Mouse (Mus musculus) yolk sac, embryonic 10.5 days (tissue): ENCODE measurements around the gene Rpl7a.
A peak's percentile ranks its signal among the peaks of the same experiment; 100 is the strongest.

Experiments
- DNase-seq: peaks from one replicate; pipeline ENCODE4 v3.0.0-alpha.2; 2017; ENCODE audit warnings: low spot score

Rpl7a gene

GRCm38 (mm10) chr2:26914148-26914941, 3.8 kb downstream of the Rpl7a start:
- no peak for DNase-seq

GRCm38 (mm10) chr2:26915927-26916728, 5.6 kb downstream of the Rpl7a start, which contains the start of the genes Surf2 and Surf1:
Gene Surf2, plus strand, starts transcription at chr2:26916367.
Gene Surf1, minus strand, starts transcription at chr2:26916530.
- DNase-seq = peak; percentile 87

GRCm38 (mm10) chr2:26916738-26917137, 6.2 kb downstream of the Rpl7a start:
- no peak for DNase-seq

DNA sequence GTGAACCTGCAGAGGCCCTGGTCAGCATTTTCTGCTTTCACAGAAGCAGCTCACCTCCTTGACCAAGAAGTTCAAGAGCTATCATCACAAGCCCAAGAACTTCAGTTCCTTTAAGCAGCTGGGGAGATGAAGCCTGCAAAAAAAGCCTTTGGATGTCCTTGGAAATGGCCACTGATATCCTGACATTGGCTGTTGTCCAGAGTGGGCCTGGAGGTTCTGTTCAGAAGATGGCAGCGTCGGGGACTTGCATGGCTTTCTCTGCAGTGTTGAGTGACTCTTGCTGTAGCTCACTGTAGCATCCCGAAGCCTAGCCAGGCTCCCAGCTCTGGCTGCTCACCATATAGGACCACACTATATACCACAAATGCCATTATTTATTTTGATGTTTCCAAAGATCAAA, 9.1 kb downstream of the Rpl7a start:
- DNase-seq = no peak

GRCm38 (mm10) chr2:26920190-26920855, 9.8 kb downstream of the Rpl7a start:
- DNase-seq = no peak

GRCm38 (mm10) chr2:26921784-26922183, 11.2 kb downstream of the Rpl7a start:
- DNase-seq = no peak

DNA sequence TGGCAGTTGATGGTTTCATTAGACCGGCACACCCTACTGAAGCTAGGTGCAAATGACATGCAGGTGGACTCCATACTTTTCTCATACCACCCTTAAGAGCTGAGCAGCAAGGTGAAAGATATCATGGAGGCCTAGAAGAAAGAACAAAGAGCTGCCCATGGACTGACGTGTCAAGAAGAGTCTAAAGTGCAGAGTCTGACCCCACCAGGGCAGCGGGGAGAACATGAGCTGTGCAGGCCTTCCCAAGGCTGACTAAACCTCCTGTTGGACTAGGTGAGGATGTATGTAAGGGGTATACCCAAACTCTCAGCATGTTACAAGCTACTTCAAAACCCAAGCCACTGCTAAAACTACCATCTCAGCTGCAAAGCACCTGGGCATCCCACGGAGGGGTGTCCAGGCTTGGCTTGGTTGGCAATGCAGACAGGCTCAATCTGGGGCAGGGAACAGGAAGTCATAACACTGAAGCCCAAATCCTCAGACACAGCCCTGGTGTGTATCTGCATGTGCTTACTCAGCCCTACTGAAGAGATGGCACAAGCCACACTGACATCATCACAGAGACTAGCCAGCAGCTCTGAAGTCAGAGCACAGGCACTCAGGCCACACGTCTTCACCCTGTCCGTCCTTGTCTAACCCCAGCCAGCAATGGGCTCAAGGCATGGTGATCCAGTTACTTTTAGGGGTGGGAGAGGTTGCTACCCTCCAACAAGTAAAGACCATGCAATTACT, 17.3 kb downstream of the Rpl7a start:
- no peak for DNase-seq

DNA sequence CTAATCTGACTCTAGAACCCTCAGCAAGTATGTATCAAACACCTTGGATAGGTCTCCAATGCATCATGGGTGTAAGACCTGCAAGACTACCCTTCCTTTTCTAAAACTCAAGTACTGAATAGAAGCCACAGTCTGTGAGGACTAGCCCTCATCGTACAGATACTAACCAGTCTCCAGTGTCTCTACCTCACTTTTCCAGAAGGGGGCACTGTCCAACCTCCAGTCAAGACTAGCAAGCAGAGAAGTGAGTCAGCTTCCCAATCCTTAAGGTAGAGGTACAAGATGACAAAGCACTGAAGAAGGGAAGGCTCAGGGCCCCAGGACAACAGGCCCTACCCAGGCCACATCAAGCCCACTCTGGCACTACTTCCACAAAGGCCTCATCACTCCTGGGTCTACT, 19.8 kb downstream of the Rpl7a start:
- peak; percentile 45 for DNase-seq

DNA sequence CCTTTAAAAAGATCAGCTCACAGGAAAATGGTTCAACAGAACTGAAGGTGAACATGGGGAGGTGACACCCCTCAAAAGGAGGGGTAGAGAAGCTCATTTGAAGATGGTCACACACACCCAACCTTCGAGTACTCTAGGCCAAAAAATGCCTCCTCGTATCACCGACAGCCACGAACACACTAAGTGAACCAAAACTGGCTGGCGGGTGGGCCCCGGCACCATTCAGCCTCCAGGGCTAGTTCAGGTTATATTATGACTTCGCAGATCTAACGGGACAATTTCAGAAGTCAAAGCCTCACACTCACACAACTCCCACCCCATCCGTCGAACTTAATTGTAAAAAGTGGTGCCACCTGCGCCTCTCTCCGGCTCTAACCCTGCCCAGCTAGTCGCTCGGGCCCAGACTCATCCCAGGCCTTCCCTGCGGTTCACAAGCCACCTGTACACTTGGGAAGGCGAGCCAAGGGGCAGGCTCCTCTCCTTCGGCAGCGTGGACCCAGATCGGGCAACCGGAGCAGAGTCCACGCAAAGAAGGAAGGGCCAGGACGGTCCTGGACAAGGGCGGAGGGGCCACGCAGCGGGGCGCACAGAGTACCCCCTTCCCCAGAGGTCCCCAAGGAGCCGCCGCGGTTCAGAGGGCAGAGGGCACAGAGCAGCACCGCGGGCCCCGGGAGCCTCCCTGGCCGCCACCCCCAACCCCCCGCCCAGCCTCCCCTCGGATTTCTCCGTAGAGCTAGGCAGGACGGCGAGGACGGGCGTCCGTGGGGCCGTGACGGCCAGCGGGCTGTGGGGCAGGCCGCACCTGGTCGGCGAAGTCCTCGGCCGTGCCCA, 22.1 kb downstream of the Rpl7a start:
- no peak for DNase-seq

DNA sequence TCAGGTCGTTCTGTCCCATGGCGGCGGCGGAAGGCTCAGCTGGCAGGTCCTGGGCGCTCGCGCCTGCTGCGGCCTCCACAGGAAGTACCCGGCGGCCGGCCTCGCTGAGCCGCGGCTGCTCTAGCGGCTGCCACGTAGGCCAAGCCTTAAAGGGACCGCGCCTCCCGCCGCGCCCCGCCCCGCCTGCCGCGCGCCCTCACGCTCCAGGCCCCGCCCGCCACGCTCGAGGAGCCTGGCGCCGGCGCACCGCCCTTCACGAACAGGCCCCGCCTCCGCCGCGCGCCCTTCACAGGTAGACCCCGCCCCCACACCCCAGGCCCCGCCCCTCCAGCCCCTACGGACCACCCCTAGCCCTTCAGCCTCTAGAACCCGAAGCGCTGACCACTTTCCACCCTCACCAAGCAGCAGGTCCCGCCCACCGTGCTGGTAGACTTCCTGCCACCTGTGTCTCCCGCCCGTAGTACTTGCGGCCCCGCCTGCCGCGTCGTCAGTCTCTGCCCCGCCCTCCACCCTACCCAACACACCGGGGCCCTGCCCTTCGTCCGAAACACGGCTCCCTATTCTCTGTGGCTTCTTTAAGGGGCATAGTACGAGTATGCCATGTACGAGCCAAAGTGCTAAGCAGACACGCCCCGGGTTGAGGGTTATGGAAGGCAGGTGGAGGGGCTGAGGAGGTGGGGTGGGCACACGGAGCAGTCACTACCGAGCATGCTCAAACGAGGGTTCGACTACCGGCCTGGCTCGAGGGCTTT, 22.9 kb downstream of the Rpl7a start, which contains the start of the genes Surf4 and Stkld1:
Surf4 (minus strand) TSS at position 625 of the 752 bp plus-strand sequence.
Stkld1 (plus strand) TSS at position 744 of the 752 bp plus-strand sequence.
- peak; percentile 98 for DNase-seq

DNA sequence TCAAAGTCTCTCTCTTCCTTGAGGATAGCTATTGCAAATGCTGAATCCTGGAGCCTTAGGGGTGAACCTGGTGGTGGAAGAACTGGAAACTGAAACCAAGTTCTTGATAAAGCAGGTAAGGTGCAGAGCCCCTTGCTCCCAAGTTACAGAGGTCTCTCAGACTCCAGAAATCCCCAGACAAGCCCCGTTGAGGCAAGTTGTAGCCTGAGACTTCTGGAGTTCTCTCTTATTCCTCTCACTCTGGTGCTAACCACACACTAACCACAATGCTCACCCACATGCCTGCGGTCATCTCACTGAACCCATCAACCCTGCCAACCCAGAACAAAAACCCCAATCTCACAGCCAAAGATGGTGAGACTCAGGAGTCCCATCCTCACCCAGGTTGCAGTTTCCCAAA, 24.7 kb downstream of the Rpl7a start:
- DNase-seq = no peak

DNA sequence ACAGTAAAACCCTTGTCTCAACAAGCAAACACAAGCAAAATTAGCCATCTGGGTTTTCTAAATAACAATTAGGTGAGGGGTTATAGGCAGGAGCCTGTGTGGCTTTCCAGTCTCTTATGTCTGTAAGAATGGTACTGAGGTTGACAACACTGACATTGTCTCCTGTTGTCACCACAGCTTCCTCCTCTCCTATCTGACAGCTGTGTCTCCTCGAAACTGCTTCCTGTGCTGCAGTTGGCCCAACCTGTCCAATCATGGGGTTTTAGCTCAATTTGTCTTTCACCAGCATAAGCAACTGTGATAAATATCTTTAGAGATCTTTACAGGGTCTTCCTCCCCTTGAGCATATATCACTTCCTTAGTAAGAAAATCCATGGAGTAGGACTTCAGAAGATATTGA, 25.9 kb downstream of the Rpl7a start:
- DNase-seq = no peak

DNA sequence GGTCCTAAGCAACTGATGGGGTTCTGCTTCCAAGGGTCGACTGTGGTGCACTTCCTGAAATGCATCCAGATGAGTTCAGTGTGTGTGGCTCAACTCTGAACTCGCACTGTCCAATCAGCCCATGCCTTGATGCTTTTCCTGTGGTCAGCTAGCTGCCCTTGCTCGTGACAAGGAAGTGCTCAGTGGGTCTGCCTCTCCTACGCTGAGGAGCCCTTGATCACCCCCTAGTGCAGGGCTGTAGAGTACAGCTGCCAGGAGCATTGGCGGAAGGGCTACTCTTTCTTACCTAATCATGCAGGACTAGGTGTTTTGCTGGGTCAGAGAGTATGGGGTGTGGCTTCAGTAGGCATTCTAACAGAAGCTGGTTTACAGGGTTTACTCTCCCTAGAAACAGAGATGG, 31.0 kb downstream of the Rpl7a start:
- DNase-seq = no peak

DNA sequence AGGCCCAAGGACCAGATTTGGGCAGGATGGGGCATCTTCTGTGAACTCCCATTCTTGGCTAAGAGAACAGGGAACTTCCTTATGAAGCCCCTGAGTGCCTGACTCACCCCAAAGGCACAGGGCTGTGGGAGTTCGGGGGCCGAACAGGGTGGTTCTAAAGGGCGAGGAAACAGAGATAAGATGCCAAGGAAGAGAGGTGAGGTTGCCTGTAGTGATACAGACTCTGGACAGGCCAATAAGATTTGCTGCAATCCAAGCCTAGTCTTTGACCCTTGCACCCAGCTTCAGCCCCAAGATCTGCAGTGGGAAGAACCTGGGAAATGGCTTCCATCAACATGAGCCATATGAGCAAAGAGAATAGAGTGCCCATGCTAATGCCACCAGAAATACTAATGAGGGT, 32.7 kb downstream of the Rpl7a start:
- no peak for DNase-seq

DNA sequence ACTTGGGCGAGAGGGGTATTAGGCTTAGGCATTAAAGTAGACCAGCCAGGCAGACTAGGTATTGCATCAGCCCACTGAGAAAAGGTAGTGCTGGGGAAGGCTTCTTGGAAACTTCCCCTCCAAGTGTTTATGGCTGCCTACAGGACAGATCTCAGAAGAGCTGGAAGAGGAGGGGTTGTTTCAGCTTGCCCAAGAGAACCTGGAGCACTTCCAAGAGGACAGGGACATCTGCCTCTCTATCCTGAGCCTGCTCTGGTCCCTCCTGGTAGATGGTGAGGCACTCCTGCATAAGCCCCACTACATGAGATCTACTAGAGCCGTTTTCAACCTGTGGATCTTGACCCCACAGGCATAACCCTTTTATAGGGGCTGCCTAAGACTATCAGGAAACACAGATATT, 39.8 kb downstream of the Rpl7a start:
- no peak for DNase-seq

- DNase-seq = no peak
Observed at GRCm38 (mm10) chr2:26951346-26951905, 40.9 kb downstream of the Rpl7a start.

- DNase-seq = no peak
Observed at GRCm38 (mm10) chr2:26952193-26952592, 41.6 kb downstream of the Rpl7a start.

GRCm38 (mm10) chr2:26952866-26953265, 42.3 kb downstream of the Rpl7a start:
- no peak for DNase-seq

DNA sequence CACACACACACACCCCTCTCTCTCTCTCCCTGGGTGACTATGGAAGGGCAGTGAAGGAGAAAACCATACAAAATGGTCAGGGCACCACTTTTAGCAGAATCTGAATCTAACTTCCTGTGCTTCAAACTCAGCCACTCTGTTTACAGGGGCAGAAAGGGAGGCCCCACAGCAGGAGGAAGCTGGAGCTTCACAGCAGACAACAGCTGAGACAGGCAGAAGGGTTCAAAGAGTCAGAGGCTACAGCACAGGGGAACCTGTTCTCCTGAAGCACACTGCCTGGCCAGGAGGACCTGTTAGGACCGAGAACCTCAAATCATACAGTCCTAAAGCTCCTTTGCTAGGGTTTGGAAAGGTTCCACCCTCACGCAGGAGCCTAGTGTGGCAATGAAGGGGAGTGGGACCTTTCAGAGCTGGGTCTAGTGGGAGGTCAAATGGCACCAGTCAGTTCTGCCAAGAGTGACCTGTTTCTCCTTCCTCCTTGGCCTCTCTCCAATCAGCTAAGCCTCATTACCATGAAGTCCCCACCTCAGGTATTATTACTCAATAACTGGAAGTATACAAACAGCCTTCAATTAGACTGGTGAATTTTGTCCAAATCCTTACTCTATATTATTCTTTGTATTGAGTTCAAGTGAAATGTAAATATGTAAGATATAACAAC, 44.3 kb downstream of the Rpl7a start:
- no peak for DNase-seq
